ENCODE assay signal across 18 mouse cellular contexts in genomic region chr6:140629176-140629859, GRCm38 (mm10). TPM values are rescaled to one million over a fixed set of nuclear protein-coding genes. Genes with fewer than 3 reads are reported as not detected.
DNase-seq lines count a peak whose midpoint lies in the region; ATAC-seq and TF ChIP-seq lines count a peak whose summit lies in the region.
"Had no signal": no experiment of that assay in that cellular context is flagged by ENCODE, and none has a peak within 500 bp of the region (broad histone marks: within the 10 kb centered on the region; RNA-seq: fewer than 3 reads in every experiment).

No protein-coding gene starts in this region.

- peaks cover 32% of the 10 kb centered on the region for H3K79me2 ChIP-seq in liver, adult 2 months (ENCODE audit: control insufficient read depth, insufficient read depth, low read length)

- ATAC-seq in forebrain, embryonic 13.5 days = no peak
- ATAC-seq in forebrain, embryonic 16.5 days = no peak
- ATAC-seq in liver, embryonic 11.5 days (replicated peaks; ENCODE audit: low FRiP score) = no peak
- no peak for ATAC-seq in megakaryocyte-erythroid progenitor cell, adult 5-6 weeks (replicated peaks; ENCODE audit: low FRiP score, low TSS enrichment, poor library complexity, severe bottlenecking)
- ATAC-seq: intestine, postnatal 0 days had no signal

- no peak for TF ChIP-seq CTCF in liver, adult 2 months (IDR thresholded peaks at IDR 0.05; ENCODE audit: low read depth, low read length)

- H3K27me3 ChIP-seq in forebrain, embryonic 13.5 days = no peaks in the 10 kb centered on the region
- no peaks in the 10 kb centered on the region for H3K27me3 ChIP-seq in forebrain, embryonic 16.5 days (replicated peaks; ENCODE audit: control insufficient read depth, insufficient read depth, low read length)
- no peaks in the 10 kb centered on the region for H3K27me3 ChIP-seq in liver, adult 2 months (ENCODE audit: control insufficient read depth, insufficient read depth, low read length)
- H3K27me3 ChIP-seq in liver, embryonic 11.5 days (replicated peaks; ENCODE audit: control insufficient read depth, insufficient read depth, low read length) = no peaks in the 10 kb centered on the region
- H3K27me3 ChIP-seq: embryonic facial prominence, embryonic 12.5 days; limb, embryonic 13.5 days had no signal

- 78% methylated on average over 4 of the region's 4 CpGs for WGBS in forebrain, embryonic 13.5 days
- whole genome bisulfite sequencing in forebrain, embryonic 16.5 days = 78% methylated on average over 4 of the region's 4 CpGs
- 84% methylated on average over 4 of the region's 4 CpGs for WGBS in liver, adult 2 months
- WGBS in liver, embryonic 11.5 days = 91% methylated on average over 4 of the region's 4 CpGs

- H3K9ac ChIP-seq in forebrain, embryonic 13.5 days = peak overlapping the region; percentile 12; the same call in 1 of the 2 replicates
- no peak overlapping the region for H3K9ac ChIP-seq in forebrain, embryonic 16.5 days (replicated peaks; ENCODE audit: low read depth, low read length)
- no peak overlapping the region for H3K9ac ChIP-seq in liver, adult 2 months (ENCODE audit: low read depth, low read length)
- H3K9ac ChIP-seq in liver, embryonic 11.5 days (ENCODE audit: low read depth, low read length) = no peak overlapping the region
- H3K9ac ChIP-seq: embryonic facial prominence, embryonic 12.5 days; hindbrain, embryonic 14.5 days; limb, embryonic 13.5 days had no signal

- peaks cover 7% of the 10 kb centered on the region; the same call in 1 of the 2 replicates for H3K36me3 ChIP-seq in forebrain, embryonic 13.5 days (ENCODE audit: poor library complexity, severe bottlenecking)
- H3K36me3 ChIP-seq in forebrain, embryonic 16.5 days (ENCODE audit: control insufficient read depth, insufficient read depth) = 0 out of 2 replicates have a peak, but pooled peaks cover 3% of the 10 kb centered on the region
- H3K36me3 ChIP-seq in liver, adult 2 months (ENCODE audit: control insufficient read depth, insufficient read depth, low read length) = peaks cover 2% of the 10 kb centered on the region; the same call in 1 of the 2 replicates
- H3K36me3 ChIP-seq in liver, embryonic 11.5 days (ENCODE audit: control insufficient read depth, insufficient read depth, low read length) = no peaks in the 10 kb centered on the region; the same call in 1 of the 2 replicates

- H3K4me2 ChIP-seq in forebrain, embryonic 13.5 days = no peak overlapping the region
- H3K4me2 ChIP-seq in forebrain, embryonic 16.5 days (ENCODE audit: low read length) = no peak overlapping the region
- no peak overlapping the region for H3K4me2 ChIP-seq in liver, embryonic 11.5 days
- H3K4me2 ChIP-seq: embryonic facial prominence, embryonic 12.5 days; hindbrain, embryonic 14.5 days; limb, embryonic 13.5 days had no signal

- no peaks in the 10 kb centered on the region for H3K9me3 ChIP-seq in forebrain, embryonic 13.5 days (replicated peaks)
- H3K9me3 ChIP-seq in forebrain, embryonic 16.5 days (ENCODE audit: control insufficient read depth, low read length) = no peaks in the 10 kb centered on the region
- no peaks in the 10 kb centered on the region for H3K9me3 ChIP-seq in liver, embryonic 11.5 days (ENCODE audit: control insufficient read depth, low read length)
- H3K9me3 ChIP-seq: embryonic facial prominence, embryonic 12.5 days; limb, embryonic 13.5 days had no signal

- H3K4me3 ChIP-seq in forebrain, embryonic 13.5 days = no peak overlapping the region
- H3K4me3 ChIP-seq in forebrain, embryonic 16.5 days (replicated peaks; ENCODE audit: low read length) = no peak overlapping the region
- no peak overlapping the region for H3K4me3 ChIP-seq in liver, adult 2 months (ENCODE audit: insufficient read depth, low read depth, low read length)
- H3K4me3 ChIP-seq in liver, embryonic 11.5 days (ENCODE audit: low read depth, low read length) = no peak overlapping the region
- H3K4me3 ChIP-seq: embryonic facial prominence, embryonic 12.5 days; limb, embryonic 13.5 days had no signal

- peaks cover 44% of the 10 kb centered on the region for H3K4me1 ChIP-seq in forebrain, embryonic 13.5 days
- peaks cover 32% of the 10 kb centered on the region for H3K4me1 ChIP-seq in forebrain, embryonic 16.5 days (replicated peaks; ENCODE audit: control insufficient read depth, insufficient read depth, low read length)
- peaks cover 21% of the 10 kb centered on the region for H3K4me1 ChIP-seq in liver, adult 2 months (ENCODE audit: control insufficient read depth, insufficient read depth, low read length)
- peaks cover 17% of the 10 kb centered on the region for H3K4me1 ChIP-seq in liver, embryonic 11.5 days (replicated peaks; ENCODE audit: control insufficient read depth, insufficient read depth, low read length)

- no peak overlapping the region for H3K27ac ChIP-seq in forebrain, embryonic 13.5 days
- H3K27ac ChIP-seq in forebrain, embryonic 16.5 days (ENCODE audit: low read length) = no peak overlapping the region
- H3K27ac ChIP-seq in liver, adult 2 months (replicated peaks; ENCODE audit: insufficient read depth, low read depth, low read length) = no peak overlapping the region
- no peak overlapping the region for H3K27ac ChIP-seq in liver, embryonic 11.5 days (ENCODE audit: low read depth, low read length)
- H3K27ac ChIP-seq: embryonic facial prominence, embryonic 12.5 days; hindbrain, embryonic 14.5 days; limb, embryonic 13.5 days had no signal

- DNase-seq in liver, adult 2 months (ENCODE audit: extremely low read depth, low read depth, low spot score) = peak; percentile 29
- no peak for DNase-seq in liver, embryonic 11.5 days (ENCODE audit: low spot score)
- peak; percentile 43 for DNase-seq in A20 (ENCODE audit: low read depth, low spot score)
- DNase-seq in thymus, postnatal 0 days (ENCODE audit: low spot score) = peak; percentile 36
- DNase-seq in cerebellum, adult 11 months = no peak
- DNase-seq: adrenal gland, adult 8-10 months; cerebellum, adult 8-10 months; gastrocnemius, postnatal 14 days; lung, adult 2 months; lung, postnatal 36 days; right cerebral cortex, postnatal 25 days had no signal

- TF ChIP-seq POLR2A in liver, adult 2 months (IDR thresholded peaks at IDR 0.05; ENCODE audit: extremely low read depth, insufficient read depth, low read length) = no peak

RNA-seq across cellular contexts. Expression of gene Aebp2, which starts 6.9 kb away (rescaled TPM):
- polyA plus RNA-seq in forebrain, embryonic 13.5 days (2015; fragmentation: Nextera tagmentation; extraction: Ambion mirVana) = 8.8 and 10.2 TPM in 2 replicates
- polyA plus RNA-seq in forebrain, embryonic 16.5 days (2015; fragmentation: Nextera tagmentation; extraction: Ambion mirVana) = 6.5 TPM in 2 replicates
- 13.5 and 13.9 TPM in 2 replicates for total RNA-seq in liver, adult 2 months (2014; rRNA removed)
- 9.9 and 10.0 TPM in 2 replicates for polyA plus RNA-seq in liver, adult 2 months (2012; rRNA removed)
- polyA plus RNA-seq in liver, embryonic 11.5 days (2014; fragmentation: Nextera tagmentation; extraction: Ambion mirVana) = 10.3 and 10.5 TPM in 2 replicates
- 17.4 and 24.4 TPM in 2 replicates for polyA plus RNA-seq in thymus, postnatal 0 days (2015; fragmentation: Nextera tagmentation; extraction: Ambion mirVana)
- total RNA-seq in megakaryocyte-erythroid progenitor cell, adult 5-6 weeks (2014; fragmentation: Nextera tagmentation) = 41.5 and 55.5 TPM in 2 replicates
- 70.7 and 71.0 TPM in 2 replicates for total RNA-seq in megakaryocyte-erythroid progenitor cell, adult 5-6 weeks (2017)

Comparison
In these comparisons a context has a peak if more than half of its experiments do, and no peak if none do; other contexts are left out.
1. DNase-seq: peak in liver, adult 2 months (single experiment), A20 (single experiment) and thymus, postnatal 0 days (single experiment); none in liver, embryonic 11.5 days (single experiment) and cerebellum, adult 11 months (single experiment).